Mouse (Mus musculus): ENCODE measurements around the gene Ano8. TPM values are rescaled to one million over a fixed set of nuclear protein-coding genes. Genes with fewer than 3 reads are reported as not detected.
A peak's percentile ranks its signal among the peaks of the same experiment; 100 is the strongest.
"Not testable (repeated sequence)": the region's sequence is repeated elsewhere in the genome, so short reads cannot be mapped to it uniquely, and the experiment has no call there.

The Ano8 gene
- total RNA-seq (2014; fragmentation: Nextera tagmentation): 0.97 and 1.1 TPM in 2 replicates
- total RNA-seq (2017): 2.1 and 2.5 TPM in 2 replicates
- polyA plus RNA-seq (2012): 1.4 and 1.5 TPM in 2 replicates

DNA sequence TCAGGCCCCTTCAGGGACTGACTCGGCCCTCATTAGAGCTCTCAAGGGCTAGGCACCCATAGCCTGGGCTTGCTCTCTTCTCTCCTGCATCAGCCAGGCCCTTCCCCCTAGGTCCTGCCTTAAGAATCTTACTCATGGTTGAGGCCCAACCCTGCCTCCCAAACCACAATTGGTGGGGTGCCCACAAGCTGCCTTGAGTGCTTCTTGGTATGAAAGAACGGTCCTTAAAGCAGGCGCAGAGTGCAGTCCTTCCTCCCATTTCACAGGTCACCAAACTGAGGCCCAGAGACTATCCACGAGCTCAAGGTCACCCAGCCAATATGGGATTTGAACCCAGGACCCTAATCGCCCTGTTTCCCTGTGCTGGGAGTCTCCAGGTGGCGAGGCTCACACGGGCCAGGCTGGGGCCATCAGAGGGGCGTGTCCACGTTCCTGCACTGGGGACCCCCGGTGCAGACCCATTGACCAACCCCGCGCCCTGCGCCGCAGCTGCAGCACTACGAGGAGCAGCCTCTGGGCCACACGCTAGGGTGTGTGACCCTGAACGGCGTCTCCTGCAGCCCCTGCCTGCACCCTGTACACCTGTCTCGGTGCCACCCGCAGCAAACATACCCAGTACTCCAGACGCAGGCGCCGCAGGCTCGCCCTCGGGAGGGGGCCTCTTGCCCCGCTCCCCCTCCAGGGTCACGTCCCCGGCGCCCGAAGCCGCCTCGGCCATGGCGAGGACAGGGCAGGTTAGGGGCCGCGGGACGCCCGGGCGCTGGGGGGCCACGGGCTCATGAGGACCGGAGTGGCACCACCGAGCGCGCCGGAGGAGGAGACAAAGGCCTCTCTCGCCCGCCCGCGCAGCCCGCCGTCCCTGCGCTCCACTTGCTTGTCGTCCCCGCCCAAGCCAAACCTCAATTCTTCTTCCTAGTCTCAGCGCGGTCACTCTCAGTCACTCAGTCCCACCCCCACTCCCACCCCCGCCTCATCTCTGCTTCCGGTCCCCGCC is at the start of gene Ano8:
TSS of gene Ano8 (minus strand) at position 822 of the 994 bp plus-strand sequence.
- TF ChIP-seq POLR2AphosphoS5 (IDR thresholded peaks at IDR 0.05; ENCODE audit: insufficient replicate concordance, low read depth, low read length) (no peak), GATA2 (IDR thresholded peaks at IDR 0.05; ENCODE audit: borderline replicate concordance, low read depth, low read length) (no peak), GATA1 (IDR thresholded peaks at IDR 0.05; ENCODE audit: borderline replicate concordance, low read length) (no peak), CTCF (IDR thresholded peaks at IDR 0.05; ENCODE audit: low read depth, low read length) (no peak), TAL1 (conservative IDR thresholded peaks at IDR 0.05; ENCODE audit: low read depth, low read length) (no peak)
- peaks cover 18% of the 10 kb centered on the region; the same call in 1 of the 2 replicates for H3K27me3 ChIP-seq (ENCODE audit: insufficient read depth, low read length)
- H3K4me1 ChIP-seq (ENCODE audit: insufficient read depth, low read depth, low read length): peaks cover 59% of the 10 kb centered on the region
- ATAC-seq (ENCODE audit: extremely low read depth, insufficient number of reproducible peaks, low FRiP score, poor library complexity, severe bottlenecking): no peak
- DNase-seq (ENCODE audit: low spot score): peak; percentile 53
- H3K4me3 ChIP-seq (ENCODE audit: low read depth, low read length): peak within 1 kb of the TSS; percentile 73
- no peaks in the 10 kb centered on the region for H3K9me3 ChIP-seq (replicated peaks)
- peaks cover 15% of the 10 kb centered on the region for H3K36me3 ChIP-seq (replicated peaks)

DNA sequence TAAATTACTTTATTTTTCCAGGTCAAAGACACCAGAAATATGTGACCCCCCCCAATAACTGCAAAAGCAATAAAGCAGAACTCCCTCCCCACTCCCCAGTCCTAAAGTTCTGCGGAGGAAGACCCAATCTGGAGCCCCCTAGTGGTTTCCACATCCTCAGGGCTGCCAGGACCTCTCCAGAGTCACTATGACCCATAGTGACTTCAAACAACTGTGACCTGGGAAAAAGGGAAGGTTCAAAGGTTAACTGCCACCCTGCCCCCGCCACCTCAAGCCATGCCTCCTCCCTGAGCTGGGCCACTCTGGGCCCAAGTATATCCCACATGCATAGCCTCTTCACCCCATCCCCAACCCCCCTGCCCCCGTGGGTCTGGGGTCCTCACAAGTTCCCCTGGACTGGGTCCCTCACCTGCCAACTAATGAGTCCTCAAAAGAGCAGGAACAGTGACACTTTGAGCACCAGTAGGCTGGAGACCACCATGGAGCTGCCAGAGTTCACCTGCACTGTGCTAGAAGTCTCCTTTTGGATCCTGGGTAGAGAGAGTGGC is 48.6 kb upstream of the Ano8 start:
- TF ChIP-seq GATA1 (IDR thresholded peaks at IDR 0.05; ENCODE audit: borderline replicate concordance, low read length) (no peak), CTCF (IDR thresholded peaks at IDR 0.05; ENCODE audit: low read depth, low read length) (no peak), GATA2 (IDR thresholded peaks at IDR 0.05; ENCODE audit: borderline replicate concordance, low read depth, low read length) (no peak), POLR2AphosphoS5 (IDR thresholded peaks at IDR 0.05; ENCODE audit: insufficient replicate concordance, low read depth, low read length) (no peak), TAL1 (conservative IDR thresholded peaks at IDR 0.05; ENCODE audit: low read depth, low read length) (no peak)
- H3K27me3 ChIP-seq (ENCODE audit: insufficient read depth, low read length): no peaks in the 10 kb centered on the region
- DNase-seq (ENCODE audit: low spot score) (no peak), ATAC-seq (ENCODE audit: extremely low read depth, insufficient number of reproducible peaks, low FRiP score, poor library complexity, severe bottlenecking) (no peak)
- no peak overlapping the region for H3K4me3 ChIP-seq (ENCODE audit: low read depth, low read length)
- H3K4me1 ChIP-seq (ENCODE audit: insufficient read depth, low read depth, low read length): peaks cover 49% of the 10 kb centered on the region
- no peaks in the 10 kb centered on the region for H3K9me3 ChIP-seq (replicated peaks)
- peaks cover 9% of the 10 kb centered on the region for H3K36me3 ChIP-seq (replicated peaks)

DNA sequence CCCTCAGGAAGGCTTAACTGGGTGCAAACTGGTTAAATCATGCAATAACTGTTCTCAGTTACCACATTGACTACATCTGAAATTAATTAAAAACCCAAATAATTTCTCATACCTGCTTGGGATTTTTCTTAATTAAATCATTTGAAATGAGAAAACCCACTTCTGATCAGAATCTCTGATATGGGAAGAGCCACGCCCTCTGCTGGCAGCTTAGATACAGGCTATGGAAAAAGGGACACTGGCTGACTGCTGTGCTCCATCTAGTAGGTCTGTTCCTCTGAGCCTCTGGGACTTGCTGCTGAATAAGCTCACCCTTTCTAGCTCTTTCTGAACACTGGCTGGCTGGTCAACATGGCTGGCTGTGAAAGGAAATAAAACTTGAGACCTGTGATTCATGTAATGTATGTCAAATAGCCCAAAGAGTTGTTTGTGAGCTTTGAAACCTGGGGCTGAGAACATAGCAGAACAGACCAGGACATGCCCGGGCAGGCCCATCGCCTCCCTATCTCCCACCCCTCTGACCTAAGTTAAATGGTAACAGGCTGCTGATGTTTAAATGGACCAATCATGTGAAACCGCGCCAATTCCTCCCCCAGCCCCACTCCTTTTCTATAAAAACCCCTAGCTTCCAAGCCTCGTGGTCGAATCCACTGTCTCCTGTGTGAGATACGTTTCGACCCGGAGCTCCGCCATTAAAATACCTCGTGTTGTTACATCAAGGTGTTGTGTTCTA is 45.1 kb upstream of the Ano8 start:
- H3K4me3 ChIP-seq (ENCODE audit: low read depth, low read length); DNase-seq (ENCODE audit: low spot score): not testable (repeated sequence)
- H3K4me1 ChIP-seq (ENCODE audit: insufficient read depth, low read depth, low read length): peaks cover 21% of the 10 kb centered on the region

DNA sequence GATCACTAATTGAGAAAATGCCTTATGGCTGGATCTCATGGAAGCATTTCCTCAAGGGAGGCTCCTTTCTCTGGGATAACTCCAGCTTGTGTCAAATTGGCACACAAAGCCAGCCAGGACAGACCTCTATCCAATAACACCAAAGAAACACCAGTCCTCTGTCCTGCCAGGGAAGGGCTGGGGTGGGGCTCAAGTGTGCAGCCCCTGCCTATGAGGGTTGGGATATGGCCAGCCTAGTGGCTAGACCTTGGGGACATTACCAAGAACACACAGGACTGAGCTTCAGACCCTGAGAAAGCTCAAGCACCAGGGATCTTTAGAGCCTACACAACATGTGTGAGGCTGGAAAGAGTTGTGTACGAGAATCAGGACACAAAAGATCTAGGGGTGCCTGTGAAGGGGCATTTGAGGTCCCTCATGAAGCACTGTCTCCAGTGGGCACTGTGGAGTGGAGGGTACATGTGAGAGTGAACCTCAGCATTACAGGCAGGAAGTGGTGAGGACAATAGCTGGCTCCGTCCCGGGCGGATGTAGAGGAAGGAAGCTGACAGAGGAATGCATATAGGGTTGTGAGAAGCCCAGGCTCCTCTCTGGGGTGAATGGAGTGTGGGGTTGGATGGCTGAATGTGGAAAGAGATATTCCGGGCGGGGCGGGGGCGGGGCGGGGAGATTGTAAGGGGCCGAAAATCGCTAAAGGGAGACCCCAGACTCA is 42.8 kb upstream of the Ano8 start:
- TF ChIP-seq GATA1 (IDR thresholded peaks at IDR 0.05; ENCODE audit: borderline replicate concordance, low read length): no peak
- Histone ChIP-seq H3K9me3 (replicated peaks) (no peaks in the 10 kb centered on the region), H3K27me3 (ENCODE audit: insufficient read depth, low read length) (peaks cover 39% of the 10 kb centered on the region), H3K4me3 (ENCODE audit: low read depth, low read length) (no peak overlapping the region), H3K36me3 (replicated peaks) (no peaks in the 10 kb centered on the region), H3K4me1 (ENCODE audit: insufficient read depth, low read depth, low read length) (peaks cover 7% of the 10 kb centered on the region)
- DNase-seq (ENCODE audit: low spot score): no peak
- no peak for ATAC-seq (ENCODE audit: extremely low read depth, insufficient number of reproducible peaks, low FRiP score, poor library complexity, severe bottlenecking)

More for the DNA sequence above, 45.1 kb upstream of the Ano8 start:
- H3K27me3 ChIP-seq (ENCODE audit: insufficient read depth, low read length): peaks cover 26% of the 10 kb centered on the region
- not testable (repeated sequence) for H3K9me3 ChIP-seq (replicated peaks); H3K36me3 ChIP-seq (replicated peaks); ATAC-seq (ENCODE audit: extremely low read depth, insufficient number of reproducible peaks, low FRiP score, poor library complexity, severe bottlenecking)

DNA sequence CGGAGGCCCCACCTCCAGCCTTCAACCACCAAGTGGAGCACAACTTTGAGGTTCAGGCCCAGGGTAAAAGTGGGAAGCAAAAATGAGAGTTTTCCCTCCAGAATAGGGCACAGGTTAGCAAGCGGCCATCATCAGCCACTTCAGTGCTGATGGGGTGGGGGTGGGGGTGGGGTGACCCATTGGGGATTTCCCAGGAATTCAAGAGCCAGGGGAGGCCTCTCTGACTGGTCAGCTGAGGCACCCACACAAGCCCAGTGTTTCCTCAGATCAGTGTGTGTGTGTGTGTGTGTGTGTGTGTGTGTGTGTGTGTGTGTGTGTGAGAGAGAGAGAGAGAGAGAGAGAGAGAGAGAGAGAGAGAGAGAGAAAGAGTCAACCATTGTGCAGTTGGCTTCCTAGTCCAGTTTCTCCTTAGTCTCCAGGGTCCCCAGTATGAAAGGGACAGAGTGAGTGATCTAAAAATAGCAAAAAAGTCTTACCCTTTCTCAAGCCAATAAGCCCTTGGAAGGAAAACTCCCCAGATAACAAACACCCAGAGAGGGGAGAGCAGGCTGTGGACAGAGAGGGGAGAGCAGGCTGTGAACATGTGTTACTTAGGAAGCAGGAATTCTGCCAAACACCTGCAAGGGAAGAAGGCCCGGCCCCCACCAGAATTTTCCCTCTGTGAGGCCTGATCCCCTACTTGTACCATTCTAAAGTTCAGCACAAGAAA is 41.6 kb upstream of the Ano8 start:
- Histone ChIP-seq H3K9me3 (replicated peaks) (no peaks in the 10 kb centered on the region), H3K36me3 (replicated peaks) (no peaks in the 10 kb centered on the region), H3K4me1 (ENCODE audit: insufficient read depth, low read depth, low read length) (peaks cover 7% of the 10 kb centered on the region), H3K27me3 (ENCODE audit: insufficient read depth, low read length) (peaks cover 48% of the 10 kb centered on the region), H3K4me3 (ENCODE audit: low read depth, low read length) (no peak overlapping the region)
- no peak for ATAC-seq (ENCODE audit: extremely low read depth, insufficient number of reproducible peaks, low FRiP score, poor library complexity, severe bottlenecking)
- no peak for TF ChIP-seq TAL1 (conservative IDR thresholded peaks at IDR 0.05; ENCODE audit: low read depth, low read length)
- TF ChIP-seq GATA1 (IDR thresholded peaks at IDR 0.05; ENCODE audit: borderline replicate concordance, low read length): no peak
- no peak for TF ChIP-seq GATA2 (IDR thresholded peaks at IDR 0.05; ENCODE audit: borderline replicate concordance, low read depth, low read length)
- no peak for TF ChIP-seq CTCF (IDR thresholded peaks at IDR 0.05; ENCODE audit: low read depth, low read length)
- TF ChIP-seq POLR2AphosphoS5 (IDR thresholded peaks at IDR 0.05; ENCODE audit: insufficient replicate concordance, low read depth, low read length): no peak
- no peak for DNase-seq (ENCODE audit: low spot score)

Measured in G1E (cell line).